Mouse (Mus musculus): ENCODE data around the gene Msi2. TPM values are rescaled to one million over a fixed set of nuclear protein-coding genes. Genes with fewer than 3 reads are reported as not detected.

The Msi2 gene
- total RNA-seq, 2 experiments from 2014 or later: 75.5 to 87.5 TPM

- intact Hi-C loops (cut with DNase I): no loop called here
- no peak for DNase-seq (ENCODE audit: extremely low spot score in 1 of 2, low spot score in 2 of 2)
Measured at GRCm38 (mm10) chr11:88585880-88586279, 132.4 kb downstream of the Msi2 start.

GRCm38 (mm10) chr11:88585171-88585632, 133.1 kb downstream of the Msi2 start:
- intact Hi-C loops (cut with DNase I): no loop called here
- peak; percentile 51 to 52 for DNase-seq (ENCODE audit: extremely low spot score in 1 of 2, low spot score in 2 of 2)

- DNase-seq (ENCODE audit: extremely low spot score in 1 of 2, low spot score in 2 of 2): no peak
- intact Hi-C loops (cut with DNase I): loop anchor here (5.0 kb wide), 1 partner anchor 133 kb away; the partner anchor contains the start of gene Msi2
Measured at GRCm38 (mm10) chr11:88583866-88584265, 134.4 kb downstream of the Msi2 start.

GRCm38 (mm10) chr11:88583259-88583833, 135.0 kb downstream of the Msi2 start:
- intact Hi-C loops (cut with DNase I): loop anchor here (5.0 kb wide), 1 partner anchor 134 kb away; the partner anchor contains the start of gene Msi2
- peak in 1 of 2 experiments; percentile 60 for DNase-seq (ENCODE audit: extremely low spot score in 1 of 2, low spot score in 2 of 2)

GRCm38 (mm10) chr11:88582781-88583180, 135.5 kb downstream of the Msi2 start:
- intact Hi-C loops (cut with DNase I): loop anchor here (5.0 kb wide), 1 partner anchor 135 kb away; the partner anchor contains the start of gene Msi2
- no peak for DNase-seq (ENCODE audit: extremely low spot score in 1 of 2, low spot score in 2 of 2)

- intact Hi-C loops (cut with DNase I): loop anchor here (5.0 kb wide), 1 partner anchor 135 kb away; the partner anchor contains the start of gene Msi2
- DNase-seq (ENCODE audit: extremely low spot score in 1 of 2, low spot score in 2 of 2): no peak
Measured at GRCm38 (mm10) chr11:88582021-88582707, 136.1 kb downstream of the Msi2 start.

GRCm38 (mm10) chr11:88581375-88581774, 136.9 kb downstream of the Msi2 start:
- intact Hi-C loops (cut with DNase I): loop anchor here (5.0 kb wide), 1 partner anchor 136 kb away; the partner anchor contains the start of gene Msi2
- no peak for DNase-seq (ENCODE audit: extremely low spot score in 1 of 2, low spot score in 2 of 2)

- DNase-seq (ENCODE audit: extremely low spot score in 1 of 2, low spot score in 2 of 2): no peak
- intact Hi-C loops (cut with DNase I): no loop called here
Measured at GRCm38 (mm10) chr11:88578700-88579099, 139.6 kb downstream of the Msi2 start.

GRCm38 (mm10) chr11:88577076-88577475, 141.2 kb downstream of the Msi2 start:
- DNase-seq (ENCODE audit: extremely low spot score in 1 of 2, low spot score in 2 of 2): no peak
- intact Hi-C loops (cut with DNase I): no loop called here

GRCm38 (mm10) chr11:88576233-88576998, 141.9 kb downstream of the Msi2 start:
- no peak for DNase-seq (ENCODE audit: extremely low spot score in 1 of 2, low spot score in 2 of 2)
- intact Hi-C loops (cut with DNase I): no loop called here

- intact Hi-C loops (cut with DNase I): no loop called here
- DNase-seq (ENCODE audit: extremely low spot score in 1 of 2, low spot score in 2 of 2): peak in 1 of 2 experiments; percentile 60
Measured at GRCm38 (mm10) chr11:88574575-88575360, 143.5 kb downstream of the Msi2 start.

GRCm38 (mm10) chr11:88573013-88573412, 145.3 kb downstream of the Msi2 start:
- intact Hi-C loops (cut with DNase I): no loop called here
- DNase-seq (ENCODE audit: extremely low spot score in 1 of 2, low spot score in 2 of 2): no peak

GRCm38 (mm10) chr11:88572461-88572860, 145.9 kb downstream of the Msi2 start:
- intact Hi-C loops (cut with DNase I): no loop called here
- DNase-seq (ENCODE audit: extremely low spot score in 1 of 2, low spot score in 2 of 2): no peak

GRCm38 (mm10) chr11:88570715-88571202, 147.6 kb downstream of the Msi2 start:
- intact Hi-C loops (cut with DNase I): no loop called here
- no peak for DNase-seq (ENCODE audit: extremely low spot score in 1 of 2, low spot score in 2 of 2)

- intact Hi-C loops (cut with DNase I): no loop called here
- no peak for DNase-seq (ENCODE audit: extremely low spot score in 1 of 2, low spot score in 2 of 2)
Measured at GRCm38 (mm10) chr11:88566613-88567606, 151.4 kb downstream of the Msi2 start.

- intact Hi-C loops (cut with DNase I): no loop called here
- no peak for DNase-seq (ENCODE audit: extremely low spot score in 1 of 2, low spot score in 2 of 2)
Measured at GRCm38 (mm10) chr11:88564810-88565209, 153.5 kb downstream of the Msi2 start.

- DNase-seq (ENCODE audit: extremely low spot score in 1 of 2, low spot score in 2 of 2): no peak
- intact Hi-C loops (cut with DNase I): no loop called here
Measured at GRCm38 (mm10) chr11:88564363-88564762, 153.9 kb downstream of the Msi2 start.
